23 mouse cellular contexts compared by ENCODE assay signal in genomic region chr14:103626100-103626499, GRCm38 (mm10).
"Had no signal": no experiment of that assay in that cellular context is flagged by ENCODE, and none has a peak within 500 bp of the region (broad histone marks: within the 10 kb centered on the region; RNA-seq: fewer than 3 reads in every experiment).

No protein-coding gene starts in this region.

- H3K4me3 ChIP-seq: heart, embryonic 10.5 days; heart, embryonic 12.5 days; hindbrain, embryonic 13.5 days; hindbrain, embryonic 15.5 days; kidney, embryonic 15.5 days; limb, embryonic 13.5 days; limb, embryonic 15.5 days had no signal

- ATAC-seq: forebrain, postnatal 0 days; hindbrain, postnatal 0 days; intestine, embryonic 16.5 days had no signal

- H3K4me1 ChIP-seq: heart, embryonic 10.5 days; heart, embryonic 12.5 days; hindbrain, embryonic 13.5 days; hindbrain, embryonic 15.5 days; kidney, embryonic 15.5 days; limb, embryonic 13.5 days; limb, embryonic 15.5 days had no signal

- H3K9me3 ChIP-seq: heart, embryonic 10.5 days; heart, embryonic 12.5 days; hindbrain, embryonic 13.5 days; hindbrain, embryonic 15.5 days; kidney, embryonic 15.5 days; limb, embryonic 13.5 days; limb, embryonic 15.5 days had no signal

- H3K27me3 ChIP-seq: heart, embryonic 12.5 days; hindbrain, embryonic 13.5 days; hindbrain, embryonic 15.5 days; kidney, embryonic 15.5 days; limb, embryonic 13.5 days; limb, embryonic 15.5 days had no signal

- H3K9ac ChIP-seq: forebrain, postnatal 0 days; heart, embryonic 12.5 days; hindbrain, embryonic 13.5 days; hindbrain, embryonic 15.5 days; kidney, embryonic 15.5 days; limb, embryonic 13.5 days; limb, embryonic 15.5 days had no signal

- H3K27ac ChIP-seq: heart, embryonic 10.5 days; hindbrain, embryonic 13.5 days; hindbrain, embryonic 15.5 days; hindbrain, postnatal 0 days; kidney, embryonic 15.5 days; kidney, postnatal 0 days; limb, embryonic 13.5 days; limb, embryonic 15.5 days had no signal

- DNase-seq: forebrain, postnatal 0 days; gastrocnemius, postnatal 14 days; gastrocnemius, postnatal 36 days; heart, adult 18-20 months; heart, postnatal 10 days; kidney, adult 11 months; kidney, adult 2 months; kidney, adult 9 months; kidney, postnatal 14 days; kidney, postnatal 36 days; layer of hippocampus, adult 9-11 months; layer of hippocampus, postnatal 36 days; left cerebral cortex, postnatal 4 days had no signal

- H3K4me2 ChIP-seq: heart, embryonic 12.5 days; hindbrain, embryonic 13.5 days; hindbrain, embryonic 15.5 days; kidney, embryonic 15.5 days; limb, embryonic 13.5 days; limb, embryonic 15.5 days had no signal

- H3K36me3 ChIP-seq: heart, embryonic 10.5 days; heart, embryonic 12.5 days; hindbrain, embryonic 13.5 days; hindbrain, embryonic 15.5 days; kidney, embryonic 15.5 days; limb, embryonic 13.5 days; limb, embryonic 15.5 days had no signal
